Mouse (Mus musculus) cerebellum, postnatal 25 days (tissue): ENCODE data around the gene Serpina12.
A peak's percentile ranks its signal among the peaks of the same experiment; 100 is the strongest.

ENCODE experiments used
- DNase-seq, 2 experiments: peaks; one replicate each; pipeline ENCODE4 v3.0.0; 2021; ENCODE audit warnings: mixed read lengths in 2 of 2

The Serpina12 gene

DNA sequence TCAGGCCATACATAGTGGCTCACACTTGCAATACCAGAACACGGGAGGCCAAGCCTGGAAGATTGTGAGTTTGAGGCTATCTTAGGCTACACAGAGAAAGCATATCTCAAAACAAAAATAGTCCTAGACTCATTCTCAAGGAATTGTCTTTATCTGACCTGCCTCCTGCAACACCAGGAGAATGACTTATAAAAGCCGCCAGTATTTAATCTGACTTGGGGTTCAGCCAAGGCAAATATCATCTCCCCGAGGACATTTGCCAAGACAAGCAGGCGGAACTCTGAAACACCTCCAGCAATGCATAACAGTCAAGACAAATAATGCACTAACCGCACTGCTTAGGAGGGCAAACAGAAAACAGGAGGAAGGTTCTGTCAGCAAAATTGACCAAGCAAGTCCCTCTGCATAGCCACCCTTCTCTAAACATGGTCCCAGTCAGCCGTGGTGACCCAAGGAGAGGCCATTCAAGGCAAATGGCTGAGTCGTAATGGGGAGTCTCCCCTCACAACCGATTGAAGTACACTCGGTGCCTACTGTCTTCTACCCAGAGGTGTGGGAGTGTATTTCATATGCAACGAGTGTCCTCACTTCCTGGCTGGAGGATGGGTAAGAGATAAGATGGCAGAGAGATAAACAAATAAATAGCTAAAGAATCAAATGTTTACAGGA is 41.5 kb downstream of the Serpina12 start:
- no peak for DNase-seq

DNA sequence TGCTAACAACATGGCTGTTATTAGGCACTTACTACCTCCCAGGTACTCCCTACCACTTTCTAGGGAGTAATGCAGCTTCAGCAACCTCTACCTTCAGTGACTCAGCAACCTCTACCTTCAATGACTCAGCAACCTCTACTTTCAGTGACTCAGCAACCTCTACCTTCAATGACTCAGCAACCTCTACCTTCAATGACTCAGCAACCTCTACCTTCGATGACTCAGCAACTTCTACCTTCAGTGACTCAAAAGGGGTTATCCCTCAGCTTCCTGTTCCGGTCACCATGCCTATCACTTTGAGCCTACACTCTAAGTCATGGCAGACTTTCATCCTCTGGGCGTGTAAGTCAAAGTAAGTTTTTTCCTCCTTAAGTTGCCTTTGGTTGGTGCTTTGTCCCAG is 43.6 kb downstream of the Serpina12 start:
- no peak for DNase-seq

DNA sequence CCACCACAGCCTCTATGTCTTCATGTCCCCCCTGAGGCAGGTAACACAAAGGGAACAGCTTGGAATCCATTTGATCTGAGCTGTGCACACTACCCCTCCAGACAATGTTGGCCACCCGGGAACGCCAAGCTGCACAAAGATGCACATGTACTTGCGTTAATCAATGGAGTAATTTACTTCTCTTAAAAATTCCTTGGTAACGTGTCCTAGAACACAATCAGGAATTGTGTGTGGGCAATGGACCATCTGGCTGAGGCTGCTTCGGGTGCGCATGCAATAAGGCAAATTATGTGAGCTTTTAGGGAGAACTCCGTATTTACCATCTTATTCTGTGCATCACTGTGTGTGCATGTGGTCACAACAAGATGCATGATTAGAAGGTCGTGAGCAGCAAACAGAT is 44.6 kb downstream of the Serpina12 start:
- DNase-seq: no peak

DNA sequence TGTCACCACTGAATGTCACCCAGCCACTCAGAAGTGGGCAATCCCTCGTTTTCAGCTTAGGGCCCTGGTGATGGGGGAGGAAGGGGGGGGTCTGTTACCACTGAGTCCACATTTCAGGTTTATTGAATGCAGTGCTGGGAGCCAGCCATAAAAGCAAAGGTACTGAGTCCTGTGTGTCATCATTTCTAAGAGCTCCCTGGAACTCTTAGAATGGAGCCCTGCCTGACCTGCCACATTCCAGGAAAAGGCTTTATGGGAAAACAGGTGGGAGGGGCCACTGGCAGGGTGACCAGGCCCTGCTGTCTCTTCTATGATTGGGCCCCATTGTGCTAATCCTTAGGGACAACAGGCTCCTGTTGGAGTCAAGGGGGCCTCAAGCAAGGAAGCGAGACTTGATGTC is 47.7 kb downstream of the Serpina12 start:
- no peak for DNase-seq

DNA sequence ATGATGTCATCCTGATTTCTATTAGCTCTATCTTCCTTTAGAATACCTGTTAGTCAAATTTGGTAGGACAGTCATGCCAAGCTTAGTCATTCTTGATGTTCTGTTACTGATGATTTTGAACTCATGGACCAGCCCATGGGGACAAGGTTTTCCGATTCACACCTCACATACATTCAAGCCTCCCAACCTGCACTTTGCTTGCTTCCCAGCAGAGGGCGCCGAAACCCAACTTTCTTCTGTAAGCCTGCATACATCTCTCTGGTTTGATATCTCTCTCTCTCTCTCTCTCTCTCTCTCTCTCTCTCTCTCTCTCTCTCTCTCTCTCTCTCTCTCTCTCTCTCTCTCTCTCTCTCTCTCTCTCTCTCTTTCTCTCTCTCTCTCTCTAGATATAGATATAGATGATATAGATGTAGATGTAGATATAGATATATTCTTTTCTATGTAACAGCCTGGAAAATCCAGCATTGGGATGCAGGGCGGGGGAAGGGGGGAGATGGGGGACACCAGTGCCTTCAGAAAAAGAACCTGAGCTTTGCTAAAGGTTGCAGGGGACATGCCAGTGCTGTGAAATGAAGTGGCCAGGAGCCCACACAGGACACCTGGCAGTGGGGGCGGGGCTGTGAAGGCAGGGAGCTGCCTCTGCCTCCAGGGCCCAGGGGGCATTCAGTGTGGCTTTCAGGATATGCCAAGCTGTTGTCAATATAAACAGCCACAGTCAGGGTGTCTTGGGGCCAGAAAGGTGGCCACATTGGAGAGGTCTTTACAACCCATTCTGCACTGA is 48.8 kb downstream of the Serpina12 start:
- DNase-seq: peak; percentile 77 to 85

DNA sequence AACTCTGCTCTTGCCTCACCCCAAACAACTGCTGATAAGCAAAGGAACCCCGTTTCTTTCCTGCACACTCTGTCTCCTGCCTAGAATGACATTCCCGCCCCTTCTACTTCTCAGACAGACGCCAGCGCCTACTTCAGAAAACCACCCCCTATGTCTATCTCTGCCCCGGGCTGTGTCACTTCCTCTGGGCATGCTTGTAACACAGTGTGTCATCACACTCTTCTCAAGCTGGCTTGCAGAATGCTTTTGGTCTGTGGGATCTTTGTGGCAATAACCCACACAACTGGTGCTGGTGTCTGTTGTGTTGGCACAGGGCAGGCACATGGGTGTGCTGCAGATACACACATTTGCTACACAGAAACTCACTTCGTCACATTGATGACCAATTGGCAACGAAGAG is 51.3 kb downstream of the Serpina12 start:
- no peak for DNase-seq

DNA sequence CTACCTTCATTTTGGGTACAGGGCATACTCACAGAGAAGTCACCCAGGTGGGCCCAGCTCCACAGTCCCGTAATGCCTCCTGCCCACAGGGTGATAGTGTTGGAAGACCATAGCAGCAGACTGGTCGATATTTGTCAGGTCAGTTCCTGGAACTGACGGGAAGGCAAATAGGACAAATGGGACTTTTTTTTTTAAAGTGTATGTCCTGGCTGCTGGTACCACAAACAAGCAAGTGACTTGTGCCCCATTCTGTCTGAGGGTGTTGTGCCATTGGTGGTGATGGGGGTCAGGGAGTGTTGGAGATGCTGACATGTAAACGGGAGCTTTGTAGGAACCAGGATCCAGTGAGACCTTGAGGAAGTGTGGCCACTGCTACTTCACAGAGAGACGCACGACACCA is 54.4 kb downstream of the Serpina12 start, which contains the start of gene Serpina11:
TSS of gene Serpina11 (minus strand) at position 101 of the 400 bp plus-strand sequence.
- DNase-seq: no peak

DNA sequence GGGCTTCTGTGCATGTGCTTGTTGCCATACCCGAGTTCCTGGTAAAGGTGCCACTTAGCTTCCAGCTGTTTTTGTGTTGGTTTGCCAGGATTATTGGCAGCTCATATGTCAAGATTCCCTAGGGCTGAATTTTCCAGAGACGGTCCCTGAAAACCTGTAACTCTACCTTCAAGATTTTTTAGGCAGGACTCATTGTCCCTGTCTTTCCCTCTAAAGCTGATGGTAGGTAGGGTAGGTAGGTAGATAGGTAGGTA is 54.8 kb downstream of the Serpina12 start:
- no peak for DNase-seq

DNA sequence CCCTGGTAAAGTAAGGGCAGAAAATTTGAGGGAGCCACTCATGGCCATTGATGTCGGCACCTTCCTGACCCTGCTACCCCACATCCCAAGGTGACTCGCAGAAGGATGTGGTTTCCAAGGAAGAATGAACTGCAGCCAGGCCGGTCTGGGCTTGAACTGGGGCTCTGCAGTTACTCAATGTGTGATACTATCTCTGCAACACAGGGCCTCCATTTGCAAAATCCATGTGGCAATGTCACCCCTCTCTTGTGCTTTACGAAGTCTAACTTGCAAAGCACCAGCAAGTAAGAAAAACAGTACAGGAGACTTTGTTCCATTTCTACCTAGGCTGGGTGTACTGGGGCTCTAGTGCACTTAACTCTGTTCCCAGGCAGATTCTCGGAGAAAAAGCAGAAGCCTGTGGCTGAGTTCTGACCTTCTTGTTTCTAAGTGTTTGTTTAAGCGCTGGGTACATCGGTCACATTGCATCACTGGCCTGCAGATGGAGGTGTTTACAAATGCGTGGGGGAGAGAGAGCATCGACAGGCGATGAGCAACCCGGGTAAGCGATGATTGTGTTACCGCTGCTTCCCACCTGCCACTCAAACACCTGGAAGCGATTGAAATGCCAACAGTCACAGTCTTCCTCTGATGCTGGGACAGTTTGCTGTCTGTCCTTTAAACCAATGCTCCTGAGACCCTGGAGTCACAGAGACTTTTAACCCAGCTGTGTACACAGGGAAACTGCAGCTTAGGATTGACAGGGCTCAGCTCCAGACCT is 55.3 kb downstream of the Serpina12 start:
- DNase-seq: no peak

DNA sequence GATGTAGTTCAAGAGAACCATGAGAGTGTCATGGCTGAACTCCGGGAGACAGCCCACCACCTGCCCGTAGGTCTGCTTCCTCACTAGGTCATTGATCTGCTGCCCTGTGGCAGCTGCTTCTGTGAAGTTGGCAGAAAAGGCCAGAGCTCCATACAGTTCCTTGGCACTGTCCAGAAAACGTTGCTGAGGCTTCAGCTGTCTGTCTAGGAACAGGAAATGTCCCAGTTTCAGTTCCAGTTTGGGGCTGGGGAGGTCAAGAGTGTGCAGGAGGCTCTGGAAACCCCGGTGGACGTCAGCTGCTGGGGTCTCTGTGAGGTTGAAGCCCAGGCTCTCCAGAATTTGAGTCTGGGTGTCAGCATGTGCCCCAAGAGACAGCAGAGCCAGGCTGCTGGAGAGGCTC is 58.4 kb downstream of the Serpina12 start:
- no peak for DNase-seq

DNA sequence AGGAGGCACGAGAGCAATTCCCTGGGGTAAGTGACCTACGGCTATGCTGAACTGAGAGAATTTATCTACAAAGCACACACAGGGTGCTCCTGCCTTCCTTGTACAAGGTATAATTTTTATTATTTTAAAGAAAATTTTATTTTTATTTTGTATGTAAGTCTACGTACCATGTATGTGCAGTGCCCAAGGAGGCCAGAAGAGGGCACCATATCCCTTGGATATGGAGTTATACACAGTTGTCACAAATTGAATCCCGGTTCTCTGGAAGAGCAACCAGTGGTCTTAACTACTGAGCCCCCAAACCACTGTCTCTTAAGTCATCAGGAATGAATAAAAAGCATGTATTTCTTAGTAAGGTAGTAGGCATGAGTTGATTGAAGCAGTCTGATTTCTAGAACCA is 59.3 kb downstream of the Serpina12 start:
- DNase-seq: peak; percentile 34 to 72

DNA sequence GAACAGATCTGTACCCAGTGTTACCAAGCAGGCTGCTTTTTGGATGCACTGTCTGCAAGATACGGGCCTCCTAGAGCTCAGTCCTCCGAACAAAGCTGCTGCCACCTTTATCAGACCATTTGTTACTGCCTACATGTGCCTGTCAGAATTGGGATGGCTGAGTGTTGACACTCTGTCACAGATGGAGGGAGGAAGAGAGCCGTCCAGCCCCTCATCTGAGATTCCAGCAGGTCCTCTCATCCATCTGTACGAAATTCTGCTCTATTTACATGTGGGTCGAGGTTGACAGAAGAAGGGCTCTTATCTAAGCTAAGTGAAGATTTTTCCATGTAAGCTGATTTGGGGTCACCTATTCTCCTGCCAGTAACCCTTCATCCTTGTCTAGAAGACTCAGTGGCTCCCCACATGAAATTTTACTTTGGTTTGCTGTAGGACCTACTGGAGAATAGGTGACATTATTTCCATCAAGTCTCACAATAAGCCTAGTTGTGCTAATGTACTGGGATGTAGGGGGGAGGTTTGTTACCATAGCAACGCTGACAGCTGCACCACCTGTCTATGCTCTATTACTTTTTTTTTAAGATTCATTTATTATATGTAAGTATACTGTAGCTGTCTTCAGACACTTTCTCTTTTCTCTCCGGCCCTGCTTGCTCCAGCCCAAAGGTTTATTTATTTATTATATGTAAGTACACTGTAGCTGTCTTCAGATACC is 62.4 kb downstream of the Serpina12 start:
- DNase-seq: no peak
